Mouse (Mus musculus) heart, embryonic 11.5 days (tissue): Measurements from ENCODE around the gene Nhej1. TPM values are rescaled to one million over a fixed set of nuclear protein-coding genes. Genes with fewer than 3 reads are reported as not detected.

ENCODE experiments used
- ATAC-seq: fragments of 200-750 bp; cut with Nextera tagmentation; replicated peaks from 2 replicates; pipeline ENCODE4 v1.8.0; 2017; ENCODE audit warnings: moderate library complexity; ENCODE audit not compliant: insufficient number of reproducible peaks, low FRiP score, low TSS enrichment
- H3K27ac ChIP-seq: fragments of 300-500 bp; sonication (generic); 2 replicates; pipeline ENCODE4 v1.5.1; 2014; ENCODE audit warnings: mild to moderate bottlenecking, low read depth, low read length
- H3K27me3 ChIP-seq: fragments of 300-500 bp; sonication (generic); 2 replicates; pipeline ENCODE4 v1.6.1; 2014; ENCODE audit warnings: mild to moderate bottlenecking, low read length, mixed read lengths; ENCODE audit not compliant: control insufficient read depth, insufficient read depth
- H3K36me3 ChIP-seq: fragments of 300-500 bp; sonication (generic); 2 replicates; pipeline ENCODE4 v1.6.1; 2014; ENCODE audit warnings: mild to moderate bottlenecking, low read length, moderate library complexity, mixed read lengths; ENCODE audit not compliant: control insufficient read depth, insufficient read depth
- H3K4me1 ChIP-seq: fragments of 300-500 bp; sonication (generic); 2 replicates; pipeline ENCODE4 v1.6.1; 2014; ENCODE audit warnings: low read length; ENCODE audit not compliant: control insufficient read depth, insufficient read depth
- H3K4me2 ChIP-seq: fragments of 300-500 bp; sonication (generic); 2 replicates; pipeline ENCODE4 v1.6.1; 2014; ENCODE audit warnings: mild to moderate bottlenecking, moderate library complexity
- H3K4me3 ChIP-seq: fragments of 300-500 bp; sonication (generic); 2 replicates; pipeline ENCODE4 v1.5.1; 2014; ENCODE audit warnings: low read depth, low read length
- H3K9ac ChIP-seq: fragments of 300-500 bp; sonication (generic); 2 replicates; pipeline ENCODE4 v1.6.1; 2014; ENCODE audit warnings: mild to moderate bottlenecking, low read depth, low read length, moderate library complexity
- H3K9me3 ChIP-seq: fragments of 300-500 bp; sonication (generic); replicated peaks from 2 replicates; pipeline ENCODE4 v1.6.1; 2016; ENCODE audit warnings: low read length; ENCODE audit not compliant: control insufficient read depth
- WGBS: fragments of 180-500 bp; shearing (Covaris S2); extraction: QIAGEN DNeasy Blood & Tissue Kit; methylation state at CpG from one replicate; pipeline ENCODE4 v1.1.7; 2014; ENCODE audit not compliant: insufficient replicate concordance; 5-methylcytosine and 5-hydroxymethylcytosine counted together
- polyA plus RNA-seq: library from polyadenylated mRNA; unstranded; fragments of >200 nt; fragmentation: Nextera tagmentation; extraction: Ambion mirVana; gene quantifications from 2 replicates; pipeline ENCODE4 v1.2.1, GENCODE M21; 2014

Nhej1 gene
- polyA plus RNA-seq, 1 experiment from 2014 or later, result 7.6 TPM

GRCm38 (mm10) chr1:74961722-74962121 is 163.3 kb downstream of the Nhej1 start:
- no peak overlapping the region for H3K9ac ChIP-seq
- 0 out of 2 replicates have a peak, but pooled peaks cover 4% of the 10 kb centered on the region for H3K4me1 ChIP-seq
- H3K27ac ChIP-seq, result no peak overlapping the region
- peaks cover 19% of the 10 kb centered on the region for H3K27me3 ChIP-seq
- H3K4me2 ChIP-seq, result no peak overlapping the region
- ATAC-seq, result no peak
- H3K9me3 ChIP-seq, result no peaks in the 10 kb centered on the region
- WGBS, result 79% methylated on average over 7 of the region's 7 CpGs
- H3K36me3 ChIP-seq, result no peaks in the 10 kb centered on the region
- H3K4me3 ChIP-seq, result no peak overlapping the region

GRCm38 (mm10) chr1:74960059-74960458 is 164.9 kb downstream of the Nhej1 start:
- 76% methylated on average over 7 of the region's 7 CpGs for WGBS
- H3K27me3 ChIP-seq, result peaks cover 28% of the 10 kb centered on the region

GRCm38 (mm10) chr1:74951556-74952210 is 173.3 kb downstream of the Nhej1 start, which contains the start of gene Ihh:
Ihh (minus strand) TSS chr1:74951672.
- Histone ChIP-seq H3K9ac (no peak within 1 kb of the TSS), H3K27me3 (peaks cover 88% of the 10 kb centered on the region), H3K4me2 (peak within 1 kb of the TSS; percentile 69), H3K9me3 (no peaks in the 10 kb centered on the region), H3K36me3 (no peaks in the 10 kb centered on the region), H3K27ac (no peak within 1 kb of the TSS), H3K4me3 (peak within 1 kb of the TSS; percentile 49), H3K4me1 (peaks cover 15% of the 10 kb centered on the region; the same call in 1 of the 2 replicates)
- 2% methylated on average over 54 of the region's 55 CpGs for WGBS
- ATAC-seq, result peak; percentile 19; the same call in 1 of the 2 replicates

More at GRCm38 (mm10) chr1:74960059-74960458, 164.9 kb downstream of the Nhej1 start:
- H3K36me3 ChIP-seq, result no peaks in the 10 kb centered on the region
- H3K9me3 ChIP-seq, result no peaks in the 10 kb centered on the region
- no peak overlapping the region for H3K4me3 ChIP-seq
- H3K4me1 ChIP-seq, result 0 out of 2 replicates have a peak, but pooled peaks cover 4% of the 10 kb centered on the region
- no peak overlapping the region for H3K27ac ChIP-seq
- H3K4me2 ChIP-seq, result no peak overlapping the region
- no peak overlapping the region for H3K9ac ChIP-seq
- no peak for ATAC-seq

GRCm38 (mm10) chr1:74950576-74951490 is 174.2 kb downstream of the Nhej1 start:
- WGBS, result 1% methylated on average over 63 of the region's 84 CpGs

GRCm38 (mm10) chr1:74950066-74950465 is 174.9 kb downstream of the Nhej1 start:
- WGBS, result 2% methylated on average over 16 of the region's 16 CpGs
- H3K4me1 ChIP-seq, result peaks cover 15% of the 10 kb centered on the region; the same call in 1 of the 2 replicates
- peak overlapping the region; percentile 41; the same call in 1 of the 2 replicates for H3K4me2 ChIP-seq
- H3K27me3 ChIP-seq, result peaks cover 93% of the 10 kb centered on the region
- no peak overlapping the region for H3K27ac ChIP-seq
- H3K4me3 ChIP-seq, result peak overlapping the region; percentile 49; the same call in 1 of the 2 replicates
- H3K36me3 ChIP-seq, result no peaks in the 10 kb centered on the region
- ATAC-seq, result no peak
- no peak overlapping the region for H3K9ac ChIP-seq
- H3K9me3 ChIP-seq, result no peaks in the 10 kb centered on the region

More at GRCm38 (mm10) chr1:74950576-74951490, 174.2 kb downstream of the Nhej1 start:
- H3K9ac ChIP-seq, result no peak overlapping the region
- H3K9me3 ChIP-seq, result no peaks in the 10 kb centered on the region
- peaks cover 15% of the 10 kb centered on the region; the same call in 1 of the 2 replicates for H3K4me1 ChIP-seq
- no peak for ATAC-seq
- H3K4me2 ChIP-seq, result peak overlapping the region; percentile 69
- no peaks in the 10 kb centered on the region for H3K36me3 ChIP-seq
- peak overlapping the region; percentile 49 for H3K4me3 ChIP-seq
- peaks cover 91% of the 10 kb centered on the region for H3K27me3 ChIP-seq
- no peak overlapping the region for H3K27ac ChIP-seq

- H3K36me3 ChIP-seq, result no peaks in the 10 kb centered on the region
- 3% methylated on average over 24 of the region's 24 CpGs for WGBS
- peaks cover 89% of the 10 kb centered on the region for H3K27me3 ChIP-seq
- no peak overlapping the region for H3K27ac ChIP-seq
- H3K9me3 ChIP-seq, result no peaks in the 10 kb centered on the region
- H3K4me2 ChIP-seq, result peak overlapping the region; percentile 41; the same call in 1 of the 2 replicates
- H3K4me3 ChIP-seq, result peak overlapping the region; percentile 24; the same call in 1 of the 2 replicates
- H3K9ac ChIP-seq, result no peak overlapping the region
- peaks cover 15% of the 10 kb centered on the region; the same call in 1 of the 2 replicates for H3K4me1 ChIP-seq
- ATAC-seq, result no peak
Observed at GRCm38 (mm10) chr1:74949666-74950050, 175.3 kb downstream of the Nhej1 start.

- Histone ChIP-seq H3K4me3 (peak overlapping the region; percentile 2; the same call in 1 of the 2 replicates), H3K9me3 (no peaks in the 10 kb centered on the region), H3K36me3 (no peaks in the 10 kb centered on the region), H3K27ac (no peak overlapping the region), H3K4me1 (peaks cover 15% of the 10 kb centered on the region; the same call in 1 of the 2 replicates), H3K4me2 (peak overlapping the region; percentile 65), H3K9ac (no peak overlapping the region), H3K27me3 (peaks cover 93% of the 10 kb centered on the region)
- 2% methylated on average over 20 of the region's 20 CpGs for WGBS
- no peak for ATAC-seq
Observed at GRCm38 (mm10) chr1:74948784-74949665, 176.0 kb downstream of the Nhej1 start.
